Mouse (Mus musculus): ENCODE data around the gene Casp7. TPM values are rescaled to one million over a fixed set of nuclear protein-coding genes. Genes with fewer than 3 reads are reported as not detected.

The Casp7 gene
- total and polyA plus RNA-seq, 3 experiments = 69.4 to 70.4 TPM; not detected in 1

- Histone ChIP-seq H3K9me3 (replicated peaks; ENCODE audit: insufficient read depth, low read length) (no peaks in the 10 kb centered on the region), H3K4me3 (ENCODE audit: control insufficient read depth in 1 of 2, insufficient read depth in 1 of 2, low read depth in 2 of 2, low read length in 2 of 2) (no peak overlapping the region), H3K36me3 (ENCODE audit: control insufficient read depth in 1 of 2, insufficient read depth in 2 of 2, low read length in 2 of 2) (peaks cover 0 to 24% of the 10 kb centered on the region in 2 experiments; a peak in 2 of 4 replicates), H3K79me2 (ENCODE audit: control insufficient read depth, insufficient read depth, low read length, poor library complexity) (no peaks in the 10 kb centered on the region; the same call in 1 of the 2 replicates), H3K4me1 (ENCODE audit: control insufficient read depth in 1 of 2, insufficient read depth in 2 of 2, low read length in 2 of 2) (peaks cover 24 to 36% of the 10 kb centered on the region in 2 experiments), H3K27me3 (ENCODE audit: control insufficient read depth in 1 of 2, insufficient read depth in 2 of 2, low read length in 2 of 2) (no peaks in the 10 kb centered on the region), H3K9ac (ENCODE audit: control insufficient read depth, low read depth, low read length, poor library complexity, severe bottlenecking) (no peak overlapping the region), H3K27ac (ENCODE audit: control insufficient read depth, low read depth, low read length) (no peak overlapping the region)
- no peak for DNase-seq (ENCODE audit: low read depth, low spot score)
- TF ChIP-seq CHD1 (IDR thresholded peaks at IDR 0.05; ENCODE audit: low read depth, low read length) = no peak
- no peak for TF ChIP-seq MXI1 (IDR thresholded peaks at IDR 0.05; ENCODE audit: low read depth, low read length)
- TF ChIP-seq CTCF (IDR thresholded peaks at IDR 0.05 in 2 of 3, conservative IDR thresholded peaks at IDR 0.05 in 1 of 3; ENCODE audit: control insufficient read depth in 1 of 3, insufficient read depth in 1 of 3, low read depth in 2 of 3, low read length in 3 of 3, poor library complexity in 1 of 3, severe bottlenecking in 1 of 3) = no peak
- TF ChIP-seq TCF12 (IDR thresholded peaks at IDR 0.05; ENCODE audit: low read depth, low read length) = no peak
- TF ChIP-seq NRF1 (IDR thresholded peaks at IDR 0.05; ENCODE audit: insufficient read depth, low read depth, low read length, poor library complexity, severe bottlenecking) = no peak
- no peak for TF ChIP-seq KAT2A (conservative IDR thresholded peaks at IDR 0.05; ENCODE audit: low read depth, low read length)
- no peak for TF ChIP-seq MYB (IDR thresholded peaks at IDR 0.05; ENCODE audit: low read depth, low read length)
- TF ChIP-seq GATA1 (IDR thresholded peaks at IDR 0.05; ENCODE audit: low read depth, low read length) = no peak
Observed at GRCm38 (mm10) chr19:56389176-56389575, 7.8 kb upstream of the Casp7 start.

GRCm38 (mm10) chr19:56389879-56390278, 7.0 kb upstream of the Casp7 start, which contains the start of gene Nrap:
Gene Nrap (minus strand): TSS chr19:56390037.
- Histone ChIP-seq H3K4me1 (ENCODE audit: control insufficient read depth in 1 of 2, insufficient read depth in 2 of 2, low read length in 2 of 2) (peaks cover 26 to 43% of the 10 kb centered on the region in 2 experiments), H3K9me3 (replicated peaks; ENCODE audit: insufficient read depth, low read length) (no peaks in the 10 kb centered on the region), H3K4me3 (ENCODE audit: control insufficient read depth in 1 of 2, insufficient read depth in 1 of 2, low read depth in 2 of 2, low read length in 2 of 2) (no peak within 1 kb of the TSS), H3K27me3 (ENCODE audit: control insufficient read depth in 1 of 2, insufficient read depth in 2 of 2, low read length in 2 of 2) (no peaks in the 10 kb centered on the region), H3K79me2 (ENCODE audit: control insufficient read depth, insufficient read depth, low read length, poor library complexity) (no peaks in the 10 kb centered on the region; the same call in 1 of the 2 replicates), H3K27ac (ENCODE audit: control insufficient read depth, low read depth, low read length) (peak within 1 kb of the TSS; percentile 96), H3K9ac (ENCODE audit: control insufficient read depth, low read depth, low read length, poor library complexity, severe bottlenecking) (no peak within 1 kb of the TSS), H3K36me3 (ENCODE audit: control insufficient read depth in 1 of 2, insufficient read depth in 2 of 2, low read length in 2 of 2) (peaks cover 0 to 31% of the 10 kb centered on the region in 2 experiments; a peak in 2 of 4 replicates)
- no peak for TF ChIP-seq MAZ (IDR thresholded peaks at IDR 0.05; ENCODE audit: low read depth, low read length)
- no peak for TF ChIP-seq POLR2A (IDR thresholded peaks at IDR 0.05; ENCODE audit: control insufficient read depth in 1 of 2, insufficient read depth in 1 of 2, low read depth in 1 of 2, low read length in 2 of 2, poor library complexity in 1 of 2)
- TF ChIP-seq MYC (IDR thresholded peaks at IDR 0.05; ENCODE audit: low read depth, low read length) = no peak
- TF ChIP-seq RCOR1 (IDR thresholded peaks at IDR 0.05; ENCODE audit: low read depth, low read length) = no peak
- no peak for TF ChIP-seq NELFE (IDR thresholded peaks at IDR 0.05; ENCODE audit: low read depth, low read length)
- TF ChIP-seq POLR2AphosphoS5 (IDR thresholded peaks at IDR 0.05; ENCODE audit: borderline replicate concordance, low read depth, low read length) = no peak
- no peak for TF ChIP-seq SMC3 (IDR thresholded peaks at IDR 0.05; ENCODE audit: low read depth, low read length)
- TF ChIP-seq ZC3H11A (IDR thresholded peaks at IDR 0.05; ENCODE audit: low read depth, low read length) = no peak
- no peak for TF ChIP-seq ZNF384 (IDR thresholded peaks at IDR 0.05; ENCODE audit: low read depth, low read length)
- TF ChIP-seq MAX (IDR thresholded peaks at IDR 0.05; ENCODE audit: low read length) = no peak
- TF ChIP-seq TAL1 (IDR thresholded peaks at IDR 0.05; ENCODE audit: low read length) = no peak
- no peak for TF ChIP-seq CTCF (IDR thresholded peaks at IDR 0.05 in 2 of 3, conservative IDR thresholded peaks at IDR 0.05 in 1 of 3; ENCODE audit: control insufficient read depth in 1 of 3, insufficient read depth in 1 of 3, low read depth in 2 of 3, low read length in 3 of 3, poor library complexity in 1 of 3, severe bottlenecking in 1 of 3)
- no peak for TF ChIP-seq ZKSCAN1 (IDR thresholded peaks at IDR 0.05; ENCODE audit: low read depth, low read length)
- TF ChIP-seq MEF2A (IDR thresholded peaks at IDR 0.05; ENCODE audit: extremely low read depth, insufficient replicate concordance, low read depth, low read length, poor library complexity, severe bottlenecking) = no peak
- TF ChIP-seq GABPA (IDR thresholded peaks at IDR 0.05; ENCODE audit: low read depth, low read length) = no peak
- TF ChIP-seq KAT2A (conservative IDR thresholded peaks at IDR 0.05; ENCODE audit: low read depth, low read length) = no peak
- no peak for TF ChIP-seq BHLHE40 (IDR thresholded peaks at IDR 0.05; ENCODE audit: borderline replicate concordance, low read depth, low read length)
- TF ChIP-seq UBTF (IDR thresholded peaks at IDR 0.05; ENCODE audit: borderline replicate concordance, insufficient read depth, low read depth, low read length) = no peak
- no peak for TF ChIP-seq HCFC1 (IDR thresholded peaks at IDR 0.05; ENCODE audit: low read depth, low read length)
- DNase-seq (ENCODE audit: low read depth, low spot score) = no peak
